Mouse (Mus musculus) hindbrain, embryonic 10.5 days (tissue): ENCODE results near the gene Pax9. TPM values are rescaled to one million over a fixed set of nuclear protein-coding genes. Genes with fewer than 3 reads are reported as not detected.

ENCODE experiments used
- DNase-seq: peaks from one replicate; pipeline ENCODE4 v3.0.0-alpha.2; 2017; ENCODE audit warnings: low spot score
- H3K27ac ChIP-seq: fragments of 300-500 bp; sonication (generic); 2 replicates; pipeline ENCODE4 v1.5.1; 2016; ENCODE audit warnings: mild to moderate bottlenecking, moderate library complexity
- H3K27me3 ChIP-seq: fragments of 300-500 bp; sonication (generic); 2 replicates; pipeline ENCODE4 v1.6.1; 2016; ENCODE audit warnings: mild to moderate bottlenecking; ENCODE audit not compliant: poor library complexity, insufficient read depth, severe bottlenecking
- H3K36me3 ChIP-seq: fragments of 300-500 bp; sonication (generic); 2 replicates; pipeline ENCODE4 v1.6.1; 2016; ENCODE audit warnings: mild to moderate bottlenecking, moderate library complexity
- H3K4me1 ChIP-seq: fragments of 300-500 bp; sonication (generic); replicated peaks from 2 replicates; pipeline ENCODE4 v1.6.1; 2016; ENCODE audit warnings: mild to moderate bottlenecking
- H3K4me3 ChIP-seq: fragments of 300-500 bp; sonication (generic); 2 replicates; pipeline ENCODE4 v1.5.1; 2016; ENCODE audit warnings: mild to moderate bottlenecking, moderate library complexity
- H3K9me3 ChIP-seq: fragments of 300-500 bp; sonication (generic); 2 replicates; pipeline ENCODE4 v1.6.1; 2016; ENCODE audit warnings: mild to moderate bottlenecking, moderate library complexity
- WGBS: fragments of 180-500 bp; shearing (Covaris S2); methylation state at CpG from one replicate; pipeline ENCODE4 v1.1.7; 2016; 5-methylcytosine and 5-hydroxymethylcytosine counted together
- polyA plus RNA-seq: library from polyadenylated mRNA; unstranded; fragments of >200 nt; fragmentation: Nextera tagmentation; extraction: Ambion mirVana; gene quantifications from 2 replicates; pipeline ENCODE4 v1.2.1, GENCODE M21; 2016

Pax9 gene
- polyA plus RNA-seq, 1 experiment from 2014 or later: 3.0 TPM

- Histone ChIP-seq H3K36me3 (no peaks in the 10 kb centered on the region), H3K4me1 (peaks cover 23% of the 10 kb centered on the region), H3K27ac (no peak overlapping the region), H3K27me3 (peaks cover 100% of the 10 kb centered on the region), H3K4me3 (peak overlapping the region; percentile 39; the same call in 1 of the 2 replicates), H3K9me3 (no peaks in the 10 kb centered on the region)
- DNase-seq: no peak
- under 1% methylated on average over 12 of the region's 12 CpGs for WGBS
These were observed 566 bp upstream of the Pax9 start for GRCm38 (mm10) chr12:56691001-56691400.

GRCm38 (mm10) chr12:56692536-56692935, 969 bp downstream of the Pax9 start:
- H3K27ac ChIP-seq: no peak overlapping the region
- no peaks in the 10 kb centered on the region for H3K9me3 ChIP-seq
- no peak overlapping the region for H3K4me3 ChIP-seq
- H3K36me3 ChIP-seq: no peaks in the 10 kb centered on the region
- peaks cover 38% of the 10 kb centered on the region for H3K4me1 ChIP-seq
- WGBS: under 1% methylated on average over 19 of the region's 19 CpGs
- DNase-seq: peak; percentile 59
- H3K27me3 ChIP-seq: peaks cover 100% of the 10 kb centered on the region

- Histone ChIP-seq H3K27me3 (peaks cover 100% of the 10 kb centered on the region), H3K27ac (no peak overlapping the region), H3K9me3 (no peaks in the 10 kb centered on the region), H3K4me1 (peaks cover 41% of the 10 kb centered on the region), H3K36me3 (no peaks in the 10 kb centered on the region), H3K4me3 (no peak overlapping the region)
- 4% methylated on average over 14 of the region's 14 CpGs for WGBS
- no peak for DNase-seq
These were observed 2.0 kb downstream of the Pax9 start for GRCm38 (mm10) chr12:56693411-56694098.

GRCm38 (mm10) chr12:56694361-56694760, 2.8 kb downstream of the Pax9 start:
- peak; percentile 23 for DNase-seq
- no peaks in the 10 kb centered on the region for H3K36me3 ChIP-seq
- H3K9me3 ChIP-seq: no peaks in the 10 kb centered on the region
- H3K27ac ChIP-seq: no peak overlapping the region
- peaks cover 41% of the 10 kb centered on the region for H3K4me1 ChIP-seq
- H3K27me3 ChIP-seq: peaks cover 100% of the 10 kb centered on the region
- H3K4me3 ChIP-seq: no peak overlapping the region
- 3% methylated on average over 14 of the region's 14 CpGs for WGBS

- Histone ChIP-seq H3K9me3 (no peaks in the 10 kb centered on the region), H3K36me3 (no peaks in the 10 kb centered on the region), H3K4me1 (peaks cover 44% of the 10 kb centered on the region), H3K27me3 (peaks cover 100% of the 10 kb centered on the region), H3K27ac (no peak overlapping the region), H3K4me3 (peak overlapping the region; percentile 46)
- WGBS: 1% methylated on average over 11 of the region's 11 CpGs
- no peak for DNase-seq
These were observed 3.4 kb downstream of the Pax9 start for GRCm38 (mm10) chr12:56694936-56695335.

- peaks cover 49% of the 10 kb centered on the region for H3K4me1 ChIP-seq
- peaks cover 100% of the 10 kb centered on the region for H3K27me3 ChIP-seq
- H3K27ac ChIP-seq: no peak overlapping the region
- DNase-seq: peak; percentile 91
- no peaks in the 10 kb centered on the region for H3K9me3 ChIP-seq
- peak overlapping the region; percentile 46 for H3K4me3 ChIP-seq
- under 1% methylated on average over 41 of the region's 41 CpGs for WGBS
- no peaks in the 10 kb centered on the region for H3K36me3 ChIP-seq
These were observed 4.0 kb downstream of the Pax9 start for GRCm38 (mm10) chr12:56695358-56696173.

GRCm38 (mm10) chr12:56696174-56697010, 4.8 kb downstream of the Pax9 start:
- Histone ChIP-seq H3K27ac (no peak overlapping the region), H3K4me1 (peaks cover 46% of the 10 kb centered on the region), H3K36me3 (no peaks in the 10 kb centered on the region), H3K4me3 (peak overlapping the region; percentile 46), H3K9me3 (no peaks in the 10 kb centered on the region), H3K27me3 (peaks cover 100% of the 10 kb centered on the region)
- WGBS: under 1% methylated on average over 57 of the region's 57 CpGs
- peak; percentile 62 for DNase-seq

GRCm38 (mm10) chr12:56697011-56697740, 5.6 kb downstream of the Pax9 start:
- Histone ChIP-seq H3K4me3 (peak overlapping the region; percentile 46), H3K36me3 (no peaks in the 10 kb centered on the region), H3K4me1 (peaks cover 40% of the 10 kb centered on the region), H3K9me3 (no peaks in the 10 kb centered on the region), H3K27me3 (peaks cover 100% of the 10 kb centered on the region), H3K27ac (no peak overlapping the region)
- DNase-seq: peak; percentile 65
- WGBS: under 1% methylated on average over 36 of the region's 36 CpGs

- Histone ChIP-seq H3K9me3 (no peaks in the 10 kb centered on the region), H3K27me3 (peaks cover 100% of the 10 kb centered on the region), H3K4me1 (peaks cover 40% of the 10 kb centered on the region), H3K27ac (no peak overlapping the region), H3K4me3 (peak overlapping the region; percentile 46), H3K36me3 (no peaks in the 10 kb centered on the region)
- WGBS: under 1% methylated on average over 12 of the region's 12 CpGs
- no peak for DNase-seq
These were observed 6.2 kb downstream of the Pax9 start for GRCm38 (mm10) chr12:56697785-56698184.

GRCm38 (mm10) chr12:56698191-56698980, 6.8 kb downstream of the Pax9 start:
- peaks cover 100% of the 10 kb centered on the region for H3K27me3 ChIP-seq
- WGBS: 2% methylated on average over 8 of the region's 8 CpGs
- no peak overlapping the region for H3K27ac ChIP-seq
- peaks cover 40% of the 10 kb centered on the region for H3K4me1 ChIP-seq
- 0 out of 2 replicates have a peak overlapping the region, but pooled peaks have one; percentile 46 for H3K4me3 ChIP-seq
- H3K9me3 ChIP-seq: no peaks in the 10 kb centered on the region
- no peaks in the 10 kb centered on the region for H3K36me3 ChIP-seq
- DNase-seq: peak; percentile 15

GRCm38 (mm10) chr12:56699351-56699750, 7.8 kb downstream of the Pax9 start:
- H3K4me1 ChIP-seq: peaks cover 40% of the 10 kb centered on the region
- H3K27ac ChIP-seq: no peak overlapping the region
- no peak overlapping the region for H3K4me3 ChIP-seq
- H3K36me3 ChIP-seq: no peaks in the 10 kb centered on the region
- no peaks in the 10 kb centered on the region for H3K9me3 ChIP-seq
- H3K27me3 ChIP-seq: peaks cover 100% of the 10 kb centered on the region
- DNase-seq: peak; percentile 29
- 4% methylated on average over 3 of the region's 3 CpGs for WGBS
